Mouse (Mus musculus) liver, adult 2 months (tissue): ENCODE data around the gene Plekhg5. TPM values are rescaled to one million over a fixed set of nuclear protein-coding genes. Genes with fewer than 3 reads are reported as not detected.

Source experiments
- DNase-seq: peaks from one replicate; pipeline ENCODE4 v3.0.0-alpha.2; 2011; ENCODE audit warnings: low read depth, low spot score; ENCODE audit errors: extremely low read depth
- H3K27ac ChIP-seq: fragments of 200-500 bp; replicated peaks from 2 replicates; pipeline ENCODE4 v1.5.1; 2012; ENCODE audit warnings: low read depth, mild to moderate bottlenecking, control low read depth, inconsistent platforms, low read length; ENCODE audit not compliant: insufficient read depth
- H3K27me3 ChIP-seq: fragments of 200-500 bp; 2 replicates; pipeline ENCODE4 v1.6.1; 2012; ENCODE audit warnings: mild to moderate bottlenecking, moderate library complexity, low read length, inconsistent platforms; ENCODE audit not compliant: control insufficient read depth, insufficient read depth
- H3K36me3 ChIP-seq: fragments of 200-500 bp; 2 replicates; pipeline ENCODE4 v1.6.1; 2012; ENCODE audit warnings: low read length, inconsistent platforms; ENCODE audit not compliant: control insufficient read depth, insufficient read depth
- H3K4me1 ChIP-seq: fragments of 200-500 bp; 2 replicates; pipeline ENCODE4 v1.6.1; 2011; ENCODE audit warnings: low read length; ENCODE audit not compliant: control insufficient read depth, insufficient read depth
- H3K4me3 ChIP-seq: fragments of 200-500 bp; 2 replicates; pipeline ENCODE4 v1.5.1; 2011; ENCODE audit warnings: low read depth, mild to moderate bottlenecking, control low read depth, low read length, moderate library complexity; ENCODE audit not compliant: insufficient read depth
- H3K79me2 ChIP-seq: fragments of 200-500 bp; 2 replicates; pipeline ENCODE4 v1.6.1; 2012; ENCODE audit warnings: inconsistent platforms, mild to moderate bottlenecking, low read length, moderate library complexity; ENCODE audit not compliant: control insufficient read depth, insufficient read depth
- H3K9ac ChIP-seq: fragments of 200-500 bp; 2 replicates; pipeline ENCODE4 v1.6.1; 2012; ENCODE audit warnings: low read depth, mild to moderate bottlenecking, control low read depth, inconsistent platforms, low read length
- CTCF ChIP-seq: fragments of 200-500 bp; IDR thresholded peaks from 2 replicates; pipeline ENCODE4 v1.5.1; 2011; ENCODE audit warnings: low read depth, low read length, control low read depth
- POLR2A ChIP-seq: fragments of 200-500 bp; IDR thresholded peaks from 2 replicates; pipeline ENCODE4 v1.6.1; 2011; ENCODE audit warnings: low read length, control low read depth; ENCODE audit not compliant: insufficient read depth; ENCODE audit errors: extremely low read depth
- WGBS: fragments of 180-500 bp; shearing (Covaris S2); methylation state at CpG from one replicate; pipeline ENCODE4 v1.1.7; 2018; 5-methylcytosine and 5-hydroxymethylcytosine counted together
- polyA plus RNA-seq: library from polyadenylated mRNA; depleted of rRNA; stranded (reverse); fragments of >200 nt; gene quantifications from 2 replicates; pipeline ENCODE4 v1.2.3, GENCODE M21; 2012
- total RNA-seq: library from RNA; depleted of rRNA; stranded (reverse); fragments of >200 nt; gene quantifications from 2 replicates; pipeline ENCODE4 v1.2.3, GENCODE M21; 2014

Gene Plekhg5
- total and polyA plus RNA-seq, 2 experiments, result 2.4 to 6.6 TPM

DNA sequence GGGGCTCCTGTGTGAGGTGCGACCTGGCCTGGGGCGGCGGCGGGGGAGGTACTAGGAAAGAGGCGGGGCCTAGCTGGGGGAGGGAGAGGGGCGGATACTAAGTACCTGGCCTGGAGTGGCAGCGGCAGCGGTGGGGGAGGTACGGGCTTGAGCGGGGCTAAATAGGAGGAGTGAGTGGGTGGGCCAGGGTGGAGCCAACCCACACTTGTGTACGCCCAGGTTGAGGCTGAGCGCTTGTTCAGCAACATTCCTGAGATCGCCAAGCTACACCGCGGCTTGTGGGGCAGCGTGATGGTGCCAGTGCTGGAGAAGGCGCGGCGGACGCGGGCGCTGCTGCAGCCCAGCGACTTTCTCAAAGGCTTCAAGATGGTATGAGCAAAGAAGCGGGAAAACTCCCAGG lies 35.2 kb downstream of the Plekhg5 start:
- Histone ChIP-seq H3K27me3 (no peaks in the 10 kb centered on the region), H3K4me3 (peak overlapping the region; percentile 58), H3K4me1 (peaks cover 4% of the 10 kb centered on the region), H3K27ac (peak overlapping the region; percentile 45), H3K36me3 (no peaks in the 10 kb centered on the region; the same call in 1 of the 2 replicates), H3K9ac (peak overlapping the region; percentile 14), H3K79me2 (no peaks in the 10 kb centered on the region)
- TF ChIP-seq POLR2A, result no peak
- no peak for TF ChIP-seq CTCF
- peak; percentile 78 for DNase-seq
- WGBS, result 36% methylated on average over 24 of the region's 24 CpGs

DNA sequence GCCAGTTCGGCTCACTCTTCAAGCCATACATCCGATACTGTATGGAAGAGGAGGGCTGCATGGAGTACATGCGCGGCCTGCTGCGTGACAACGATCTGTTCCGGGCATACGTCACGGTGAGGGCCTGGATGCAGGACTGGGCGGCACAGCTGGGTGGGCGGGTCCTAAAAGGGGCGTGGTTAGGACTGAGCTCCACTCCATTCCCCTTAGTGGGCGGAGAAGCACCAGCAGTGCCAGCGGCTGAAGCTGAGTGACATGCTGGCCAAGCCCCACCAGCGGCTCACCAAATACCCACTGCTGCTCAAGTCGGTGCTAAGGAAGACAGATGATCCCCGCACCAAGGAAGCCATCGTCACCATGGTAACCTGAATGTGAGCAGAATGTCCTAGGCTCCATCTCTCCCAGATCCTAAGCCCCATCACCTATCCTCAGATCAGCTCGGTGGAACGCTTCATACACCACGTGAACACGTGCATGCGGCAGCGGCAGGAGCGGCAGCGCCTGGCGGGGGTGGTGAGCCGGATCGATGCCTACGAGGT lies 35.7 kb downstream of the Plekhg5 start:
- WGBS, result 34% methylated on average over 30 of the region's 30 CpGs
- peak overlapping the region; percentile 58 for H3K4me3 ChIP-seq
- DNase-seq, result peak; percentile 77
- TF ChIP-seq CTCF (no peak), POLR2A (0 out of 2 replicates have a peak, but pooled peaks have one; percentile 26)
- H3K9ac ChIP-seq, result peak overlapping the region; percentile 14
- no peaks in the 10 kb centered on the region for H3K79me2 ChIP-seq
- peaks cover under 1% of the 10 kb centered on the region; the same call in 1 of the 2 replicates for H3K36me3 ChIP-seq
- peak overlapping the region; percentile 45 for H3K27ac ChIP-seq
- no peaks in the 10 kb centered on the region for H3K27me3 ChIP-seq
- peaks cover 4% of the 10 kb centered on the region for H3K4me1 ChIP-seq

DNA sequence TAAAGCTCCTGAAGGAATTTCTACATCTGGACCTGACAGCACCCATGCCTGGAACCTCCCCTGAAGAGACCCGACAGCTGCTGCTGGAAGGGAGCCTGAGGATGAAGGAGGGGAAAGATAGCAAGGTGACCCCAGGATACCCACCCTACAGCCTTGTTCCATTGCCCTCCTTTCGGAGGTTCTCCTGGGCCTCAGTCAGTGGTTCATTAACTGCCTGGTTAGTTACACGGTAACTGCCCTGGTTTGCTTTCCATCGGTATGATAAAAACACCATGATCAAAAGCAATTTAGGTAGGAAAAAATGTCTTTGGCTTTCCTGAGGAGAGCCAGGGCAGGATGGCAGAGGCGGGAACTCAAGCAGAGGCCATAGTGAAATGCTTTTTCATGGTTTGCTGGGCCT lies 36.4 kb downstream of the Plekhg5 start:
- H3K27me3 ChIP-seq, result no peaks in the 10 kb centered on the region
- H3K9ac ChIP-seq, result no peak overlapping the region
- DNase-seq, result no peak
- WGBS, result 85% methylated on average over 5 of the region's 5 CpGs
- H3K4me3 ChIP-seq, result no peak overlapping the region
- peaks cover 4% of the 10 kb centered on the region for H3K4me1 ChIP-seq
- TF ChIP-seq CTCF (no peak), POLR2A (no peak)
- peaks cover 2% of the 10 kb centered on the region; the same call in 1 of the 2 replicates for H3K36me3 ChIP-seq
- H3K27ac ChIP-seq, result no peak overlapping the region
- no peaks in the 10 kb centered on the region for H3K79me2 ChIP-seq

DNA sequence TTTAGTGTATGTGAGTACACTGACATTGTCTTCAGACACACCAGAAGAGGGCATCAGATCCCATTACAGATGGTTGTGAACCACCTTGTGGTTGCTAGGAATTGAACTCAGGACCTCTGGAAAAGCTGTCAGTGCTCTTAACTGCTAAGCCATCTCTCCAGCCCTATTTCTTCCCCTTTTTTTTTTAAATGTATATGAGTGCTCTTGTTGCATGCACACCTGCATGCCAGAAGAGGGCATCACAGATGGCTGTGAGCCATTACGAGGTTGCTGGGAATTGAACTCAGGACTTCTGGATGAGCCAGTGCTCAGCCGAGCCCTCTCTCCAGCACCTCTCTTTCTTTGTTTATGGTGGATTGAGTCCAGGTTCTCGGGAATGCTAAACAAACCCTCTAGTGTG lies 37.2 kb downstream of the Plekhg5 start:
- H3K27me3 ChIP-seq, result no peaks in the 10 kb centered on the region
- H3K79me2 ChIP-seq, result no peaks in the 10 kb centered on the region
- H3K27ac ChIP-seq, result no peak overlapping the region
- H3K9ac ChIP-seq, result no peak overlapping the region
- H3K4me1 ChIP-seq, result peaks cover 4% of the 10 kb centered on the region
- H3K4me3 ChIP-seq, result no peak overlapping the region
- DNase-seq, result no peak
- H3K36me3 ChIP-seq, result peaks cover 2% of the 10 kb centered on the region; the same call in 1 of the 2 replicates
- 60% methylated on average over 3 of the region's 3 CpGs for WGBS
- no peak for TF ChIP-seq CTCF
- TF ChIP-seq POLR2A, result no peak

DNA sequence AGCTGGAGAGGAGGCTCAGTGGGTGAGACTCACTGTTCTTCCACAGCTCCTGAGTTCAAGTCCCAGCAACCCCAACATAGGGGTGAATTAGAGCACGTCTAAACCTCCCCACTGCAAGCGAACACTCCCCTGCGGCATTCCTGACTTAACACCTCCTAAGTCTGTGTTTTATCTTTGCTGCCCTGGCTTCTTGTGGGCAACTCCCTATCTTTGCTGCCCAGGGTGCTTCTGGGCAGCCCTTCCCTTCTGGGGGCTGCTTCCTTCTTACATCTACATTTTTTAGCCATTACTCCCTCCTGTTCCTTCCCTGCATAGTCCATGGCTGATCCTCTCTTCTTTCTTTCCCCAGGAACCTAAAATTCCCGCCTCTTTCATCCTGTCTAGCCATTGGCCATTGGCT lies 38.4 kb downstream of the Plekhg5 start:
- H3K9ac ChIP-seq, result no peak overlapping the region
- peaks cover 4% of the 10 kb centered on the region for H3K4me1 ChIP-seq
- no peak for DNase-seq
- H3K79me2 ChIP-seq, result no peaks in the 10 kb centered on the region
- no peaks in the 10 kb centered on the region for H3K27me3 ChIP-seq
- WGBS, result 96% methylated on average over 4 of the region's 4 CpGs
- no peak overlapping the region for H3K27ac ChIP-seq
- H3K36me3 ChIP-seq, result peaks cover 2% of the 10 kb centered on the region; the same call in 1 of the 2 replicates
- H3K4me3 ChIP-seq, result no peak overlapping the region
- TF ChIP-seq POLR2A, result no peak
- no peak for TF ChIP-seq CTCF

DNA sequence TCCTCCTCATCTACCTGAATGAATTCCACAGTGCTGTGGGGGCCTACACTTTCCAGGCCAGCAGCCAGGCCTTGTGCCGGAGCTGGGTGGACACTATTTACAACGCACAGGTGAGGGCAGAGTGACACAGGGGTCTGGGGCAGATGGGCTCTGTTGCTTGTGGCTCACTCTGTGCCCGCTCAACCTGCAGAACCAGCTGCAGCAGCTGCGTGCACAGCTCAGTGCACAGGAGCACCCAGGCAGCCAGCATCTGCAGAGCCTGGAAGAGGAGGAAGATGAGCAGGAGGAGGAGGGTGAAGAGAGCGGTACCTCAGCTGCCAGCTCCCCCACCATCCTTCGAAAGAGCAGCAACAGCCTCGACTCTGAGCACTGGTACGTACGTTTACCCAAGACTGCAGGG lies 40.0 kb downstream of the Plekhg5 start:
- no peak overlapping the region for H3K27ac ChIP-seq
- no peak overlapping the region for H3K9ac ChIP-seq
- H3K79me2 ChIP-seq, result no peaks in the 10 kb centered on the region
- H3K27me3 ChIP-seq, result no peaks in the 10 kb centered on the region
- TF ChIP-seq POLR2A, result no peak
- no peak for TF ChIP-seq CTCF
- DNase-seq, result no peak
- H3K36me3 ChIP-seq, result peaks cover 2% of the 10 kb centered on the region; the same call in 1 of the 2 replicates
- peaks cover 4% of the 10 kb centered on the region for H3K4me1 ChIP-seq
- WGBS, result 90% methylated on average over 9 of the region's 9 CpGs
- H3K4me3 ChIP-seq, result no peak overlapping the region
